Mouse (Mus musculus) CD4-positive, CD25-positive, alpha-beta regulatory T cell, adult 9 weeks (primary cell): ENCODE results near the gene Csn1s2b. TPM values are rescaled to one million over a fixed set of nuclear protein-coding genes. Genes with fewer than 3 reads are reported as not detected.

Experiments
- polyA plus RNA-seq: library from polyadenylated mRNA; unstranded; fragments of 100-300 nt; shearing (Covaris generic); gene quantifications from one replicate; pipeline ENCODE4 v1.2.1, GENCODE M21; 2017

Gene Csn1s2b
- not detected for polyA plus RNA-seq

DNA sequence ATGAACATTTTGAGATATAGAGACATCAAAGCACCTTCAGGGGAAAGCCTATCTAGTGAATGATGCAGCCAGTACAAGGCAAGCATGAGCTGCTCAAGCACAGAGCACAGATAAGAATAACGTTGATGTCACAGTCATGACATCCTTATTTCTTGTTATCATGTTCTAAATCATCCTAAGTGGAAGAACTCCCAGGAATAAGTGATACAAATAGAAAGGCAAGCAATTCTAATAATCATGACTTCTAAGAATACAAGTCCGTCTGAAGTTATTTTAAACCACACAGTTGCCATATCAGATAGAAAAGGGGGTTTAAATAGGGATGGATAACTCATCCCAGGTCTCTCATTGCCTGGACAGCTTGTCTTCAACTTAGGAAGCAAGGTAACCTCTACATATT lies at the start of gene Csn1s2b:
TSS of gene Csn1s2b (plus strand) at position 301 of the 400 bp plus-strand sequence.

DNA sequence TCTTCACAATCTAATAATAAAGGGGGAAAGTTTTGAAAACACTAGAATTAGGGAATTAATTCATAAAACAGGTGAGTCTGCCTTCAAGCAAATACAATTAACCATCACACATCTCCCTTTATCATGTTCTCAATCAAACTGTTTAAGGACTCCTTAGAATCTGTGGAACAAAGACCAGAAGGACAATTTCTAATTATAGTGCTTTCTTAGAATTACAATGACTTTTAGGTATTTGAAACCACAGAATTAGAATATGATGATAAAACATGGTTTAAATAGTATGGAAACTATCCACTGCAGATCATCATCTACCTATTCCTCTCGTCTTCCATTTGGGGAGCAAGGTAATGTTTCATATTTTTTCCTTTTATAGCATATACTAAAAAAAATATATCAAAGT lies 33.6 kb upstream of the Csn1s2b start, which contains the start of gene Csn1s2a:
TSS of gene Csn1s2a (plus strand) at position 301 of the 400 bp plus-strand sequence.

DNA sequence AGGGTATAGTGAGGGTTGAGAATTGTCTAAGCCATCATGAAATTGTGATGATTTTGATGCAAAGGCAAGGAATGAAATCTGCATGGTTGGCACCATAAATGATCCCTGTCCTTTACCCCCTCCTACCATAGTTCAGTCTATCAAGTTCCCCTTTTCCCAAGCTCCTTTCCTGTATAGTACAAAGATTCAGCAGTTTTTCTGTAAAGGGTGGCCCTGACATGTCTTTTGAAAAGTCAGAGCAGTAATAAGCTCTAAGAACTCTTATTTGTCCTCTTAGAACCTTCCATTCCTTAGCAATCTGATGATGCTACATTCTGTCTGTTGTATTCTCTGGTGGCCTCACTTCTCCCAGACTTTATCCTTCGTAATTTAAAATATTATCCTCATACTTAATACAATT lies 17.5 kb downstream of the Csn1s2b start, which contains the start of gene Prr27:
TSS of gene Prr27 (plus strand) at position 301 of the 400 bp plus-strand sequence.

Other genes starting within 250 kb of the Csn1s2b start
- gene Sult1d1, start 239.1 kb upstream of the Csn1s2b start, polyA plus RNA-seq: not detected
- not detected for gene Sult1e1, start 216.5 kb upstream of the Csn1s2b start, polyA plus RNA-seq
- not detected for gene Csn1s1, start 141.9 kb upstream of the Csn1s2b start, polyA plus RNA-seq
- gene Csn2, start 108.5 kb upstream of the Csn1s2b start, polyA plus RNA-seq: not detected
- gene Csn1s2a, start 33.5 kb upstream of the Csn1s2b start, polyA plus RNA-seq: not detected
- not detected for gene Prr27, start 17.6 kb downstream of the Csn1s2b start, polyA plus RNA-seq
- gene Odam, start 76.9 kb downstream of the Csn1s2b start, polyA plus RNA-seq: not detected
- gene Csn3, start 117.5 kb downstream of the Csn1s2b start, polyA plus RNA-seq: not detected
- not detected for gene 2310003L06Rik, start 161.4 kb downstream of the Csn1s2b start, polyA plus RNA-seq
- gene Gm28434, start 161.4 kb downstream of the Csn1s2b start, polyA plus RNA-seq: not detected
- not detected for gene Cabs1, start 171.4 kb downstream of the Csn1s2b start, polyA plus RNA-seq
- not detected for gene Smr3a, start 194.5 kb downstream of the Csn1s2b start, polyA plus RNA-seq